15 mouse cellular contexts compared by ENCODE assay signal in genomic region chr15:81915663-81916062, GRCm38 (mm10). TPM values are rescaled to one million over a fixed set of nuclear protein-coding genes. Genes with fewer than 3 reads are reported as not detected.
"Had no signal": no experiment of that assay in that cellular context is flagged by ENCODE, and none has a peak within 500 bp of the region (broad histone marks: within the 10 kb centered on the region; RNA-seq: fewer than 3 reads in every experiment).

No protein-coding gene starts in this region.

- H3K4me1 ChIP-seq: limb, embryonic 13.5 days; midbrain, embryonic 12.5 days had no signal

- DNase-seq: kidney, adult 18-20 months; kidney, postnatal 14 days; left cerebral cortex, postnatal 4 days; lung, embryonic 14.5 days; lung, postnatal 10 days; lung, postnatal 4 days; right cerebral cortex, postnatal 14 days; thymus, postnatal 36 days had no signal

- ATAC-seq: midbrain, embryonic 16.5 days had no signal

- H3K4me3 ChIP-seq: kidney, embryonic 15.5 days; limb, embryonic 13.5 days; liver, embryonic 15.5 days; midbrain, embryonic 12.5 days; stomach, embryonic 15.5 days had no signal

- H3K27me3 ChIP-seq: kidney, embryonic 15.5 days; limb, embryonic 13.5 days; liver, embryonic 15.5 days; midbrain, embryonic 12.5 days; stomach, embryonic 15.5 days had no signal

- H3K27ac ChIP-seq: kidney, embryonic 15.5 days; limb, embryonic 13.5 days; liver, embryonic 15.5 days; midbrain, embryonic 12.5 days; stomach, embryonic 15.5 days had no signal

- H3K4me2 ChIP-seq: kidney, embryonic 15.5 days; limb, embryonic 13.5 days; liver, embryonic 15.5 days; lung, embryonic 14.5 days; midbrain, embryonic 12.5 days; stomach, embryonic 15.5 days had no signal

- H3K9ac ChIP-seq: kidney, embryonic 15.5 days; limb, embryonic 13.5 days; liver, embryonic 15.5 days; lung, embryonic 14.5 days; midbrain, embryonic 12.5 days; stomach, embryonic 15.5 days had no signal

- H3K9me3 ChIP-seq: kidney, embryonic 15.5 days; limb, embryonic 13.5 days; liver, embryonic 15.5 days; midbrain, embryonic 12.5 days; stomach, embryonic 15.5 days had no signal

RNA-seq across cellular contexts. Expression of gene Csdc2, which starts 20.9 kb away (rescaled TPM):
- total RNA-seq: megakaryocyte-erythroid progenitor cell, adult 5-6 weeks had no signal
